In genomic region chr1:136915438-136915837, GRCm38 (mm10) we compare ENCODE assay signal across 8 mouse cellular contexts. TPM values are rescaled to one million over a fixed set of nuclear protein-coding genes. Genes with fewer than 3 reads are reported as not detected.
DNase-seq lines count a peak whose midpoint lies in the region; ATAC-seq and TF ChIP-seq lines count a peak whose summit lies in the region.

No protein-coding gene starts in this region.

- DNase-seq in liver, adult 2 months (ENCODE audit: extremely low read depth, low read depth, low spot score), result peak; percentile 96
- peak; percentile 4 for DNase-seq in fat pad, adult 2 months (ENCODE audit: extremely low read depth, low read depth, low spot score)
- peak; percentile 34 for DNase-seq in kidney, postnatal 10 days
- DNase-seq in lung, postnatal 25 days (ENCODE audit: low spot score), result peak; percentile 34
- DNase-seq in adipocyte (ENCODE audit: low spot score), result no peak
- DNase-seq in T-cell, adult 2 months (ENCODE audit: low spot score), result no peak

- H3K9me3 ChIP-seq in liver, embryonic 12.5 days (replicated peaks), result no peaks in the 10 kb centered on the region

- H3K9ac ChIP-seq in liver, adult 2 months (ENCODE audit: low read depth, low read length), result no peak overlapping the region
- no peak overlapping the region for H3K9ac ChIP-seq in liver, embryonic 12.5 days

- no peak overlapping the region for H3K27ac ChIP-seq in liver, adult 2 months (replicated peaks; ENCODE audit: insufficient read depth, low read depth, low read length)
- H3K27ac ChIP-seq in liver, embryonic 12.5 days, result no peak overlapping the region

- H3K4me2 ChIP-seq in liver, embryonic 12.5 days, result no peak overlapping the region

- H3K27me3 ChIP-seq in liver, adult 2 months (ENCODE audit: control insufficient read depth, insufficient read depth, low read length), result no peaks in the 10 kb centered on the region
- H3K27me3 ChIP-seq in liver, embryonic 12.5 days (replicated peaks), result no peaks in the 10 kb centered on the region

- TF ChIP-seq POLR2A in liver, adult 2 months (IDR thresholded peaks at IDR 0.05; ENCODE audit: extremely low read depth, insufficient read depth, low read length), result no peak

- under 1% methylated on average over 11 of the region's 11 CpGs for WGBS in liver, adult 2 months
- WGBS in liver, embryonic 12.5 days (ENCODE audit: insufficient replicate concordance), result 39% methylated on average over 11 of the region's 11 CpGs

- no peak for ATAC-seq in liver, embryonic 12.5 days
- no peak for ATAC-seq in megakaryocyte-erythroid progenitor cell, adult 5-6 weeks (replicated peaks; ENCODE audit: low FRiP score, low TSS enrichment, poor library complexity, severe bottlenecking)

- H3K36me3 ChIP-seq in liver, adult 2 months (ENCODE audit: control insufficient read depth, insufficient read depth, low read length), result no peaks in the 10 kb centered on the region
- no peaks in the 10 kb centered on the region for H3K36me3 ChIP-seq in liver, embryonic 12.5 days

- peaks cover 24% of the 10 kb centered on the region; the same call in 1 of the 2 replicates for H3K79me2 ChIP-seq in liver, adult 2 months (ENCODE audit: control insufficient read depth, insufficient read depth, low read length)

- H3K4me3 ChIP-seq in liver, adult 2 months (ENCODE audit: insufficient read depth, low read depth, low read length), result no peak overlapping the region
- no peak overlapping the region for H3K4me3 ChIP-seq in liver, embryonic 12.5 days

- no peak for TF ChIP-seq CTCF in liver, adult 2 months (IDR thresholded peaks at IDR 0.05; ENCODE audit: low read depth, low read length)

- peaks cover 44% of the 10 kb centered on the region for H3K4me1 ChIP-seq in liver, adult 2 months (ENCODE audit: control insufficient read depth, insufficient read depth, low read length)
- peaks cover 3% of the 10 kb centered on the region; the same call in 1 of the 2 replicates for H3K4me1 ChIP-seq in liver, embryonic 12.5 days

RNA-seq across cellular contexts. Expression of gene Nr5a2, which starts 44.8 kb away (rescaled TPM):
- 37.7 and 41.5 TPM in 2 replicates for total RNA-seq in liver, adult 2 months (2014; rRNA removed)
- polyA plus RNA-seq in liver, adult 2 months (2012; rRNA removed), result 21.4 and 24.0 TPM in 2 replicates
- 3.0 and 4.0 TPM in 2 replicates for polyA plus RNA-seq in liver, embryonic 12.5 days (2016; fragmentation: Nextera tagmentation; extraction: Ambion mirVana)
- total RNA-seq in megakaryocyte-erythroid progenitor cell, adult 5-6 weeks (2014; fragmentation: Nextera tagmentation), result not detected in 2 replicates
- total RNA-seq in megakaryocyte-erythroid progenitor cell, adult 5-6 weeks (2017), result not detected in 2 replicates

Comparison
In these comparisons a context has a peak if more than half of its experiments do, and no peak if none do; other contexts are left out.
1. DNase-seq: peak in liver, adult 2 months (single experiment), fat pad, adult 2 months (single experiment), kidney, postnatal 10 days (single experiment) and lung, postnatal 25 days (single experiment); none in adipocyte (single experiment) and T-cell, adult 2 months (single experiment).
2. RNA of gene Nr5a2, which starts 44.8 kb away (total RNA-seq): 37.7 to 41.5 TPM in liver, adult 2 months; not detected in megakaryocyte-erythroid progenitor cell, adult 5-6 weeks; every median in the first group is over 10 times any median in the second.